Mouse (Mus musculus) T-helper 2 cell (primary cell): ENCODE results near the gene Prcd.
"Not testable (repeated sequence)": the region's sequence is repeated elsewhere in the genome, so short reads cannot be mapped to it uniquely, and the experiment has no call there.

Source experiments
- in situ Hi-C: fragments of 300-600 bp; cut with MboI, MseI; formaldehyde crosslinking; loops from one replicate; pipeline ENCODE4 v1.15.1; 2025; ENCODE audit warnings: high pct_unique_total_duplicates

The Prcd gene

DNA sequence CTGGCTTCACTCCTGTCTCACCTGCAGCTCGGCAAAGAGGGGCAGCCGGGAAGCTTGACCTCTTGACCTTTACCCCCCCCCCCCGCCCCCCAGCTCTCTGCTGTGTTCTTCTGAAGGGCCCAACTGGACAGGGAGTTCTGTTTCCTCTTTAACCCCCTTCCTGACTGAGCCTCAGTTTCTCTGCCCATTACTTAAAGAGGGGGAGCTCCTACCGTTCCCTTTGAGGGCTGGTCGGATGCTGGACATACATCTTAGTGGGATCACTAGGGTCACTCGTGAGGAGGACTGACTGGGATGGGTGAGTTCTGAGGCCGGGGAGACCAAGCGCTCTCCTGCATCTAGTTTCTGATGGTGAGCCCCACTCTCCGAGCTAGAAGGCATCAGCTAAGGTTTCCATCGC is at the start of gene Prcd:
Gene Prcd (plus strand): TSS at position 301 of the 400 bp plus-strand sequence.
- in situ Hi-C loops = loop anchor here (5.0 kb wide), 1 partner anchor 51 kb away; no protein-coding TSS in a partner anchor

GRCm38 (mm10) chr11:116604097-116604496 is 49.2 kb upstream of the Prcd start:
- in situ Hi-C loops = loop anchor here (5.0 kb wide), 1 partner anchor 48 kb away; the partner anchor contains the start of genes Cygb and Prcd

GRCm38 (mm10) chr11:116607717-116608116 is 45.6 kb upstream of the Prcd start:
- in situ Hi-C loops = no loop called here

DNA sequence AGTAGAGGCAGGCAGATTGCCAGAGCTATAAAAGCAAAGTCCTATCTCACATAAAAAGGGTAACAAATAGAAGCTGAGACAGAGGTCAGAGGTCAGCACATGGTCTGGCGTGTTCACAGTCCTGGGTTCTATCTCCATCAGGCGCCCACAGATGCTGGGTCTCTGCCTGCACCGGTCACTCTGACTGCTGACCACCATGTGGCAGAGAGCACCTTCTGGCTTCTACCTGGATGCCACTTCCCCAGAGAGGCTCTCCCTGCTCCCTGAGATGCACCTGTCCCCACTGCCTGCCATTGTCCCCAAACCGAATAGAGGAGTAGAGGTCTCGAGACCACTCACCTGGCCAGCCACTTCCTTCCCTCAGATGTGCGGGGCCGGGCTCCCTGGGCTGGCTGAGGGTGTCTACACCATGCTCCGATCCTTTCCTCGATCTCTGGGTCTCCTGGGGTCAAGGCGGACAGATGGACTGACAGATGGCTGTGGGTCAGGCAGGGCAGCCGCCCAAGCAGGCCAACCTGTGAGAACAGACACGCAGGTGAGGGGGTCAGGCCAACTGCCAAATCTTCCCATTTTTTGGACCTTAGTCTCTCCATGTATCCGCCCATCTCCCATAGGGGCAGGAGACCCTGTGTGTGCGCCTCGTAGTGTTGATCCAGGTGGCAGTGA is 43.2 kb upstream of the Prcd start:
- in situ Hi-C loops = no loop called here

GRCm38 (mm10) chr11:116611168-116611567 is 42.2 kb upstream of the Prcd start:
- in situ Hi-C loops = not testable (repeated sequence)

DNA sequence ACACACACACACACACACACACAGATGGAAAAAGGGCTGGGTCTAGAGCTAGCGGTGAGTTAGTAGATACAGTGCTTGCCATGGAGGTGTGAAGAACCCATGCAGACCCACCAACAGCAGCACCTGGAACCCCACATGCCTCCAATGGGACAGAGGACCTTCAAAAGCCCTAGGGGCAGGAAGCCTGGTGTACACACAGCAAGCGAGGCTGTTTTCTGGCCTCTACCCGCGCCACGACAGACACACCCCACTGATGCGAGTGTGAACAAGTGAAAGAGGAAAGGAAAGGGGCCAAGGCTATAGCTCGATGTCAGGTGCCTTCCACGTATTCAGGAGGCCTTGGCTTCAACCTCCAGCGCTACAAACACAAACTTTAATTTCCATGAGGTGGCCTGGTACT is 41.5 kb upstream of the Prcd start:
- in situ Hi-C loops = no loop called here

- in situ Hi-C loops = no loop called here
Observed at GRCm38 (mm10) chr11:116612554-116612953, 40.8 kb upstream of the Prcd start.

GRCm38 (mm10) chr11:116613234-116613633 is 40.1 kb upstream of the Prcd start:
- in situ Hi-C loops = no loop called here

GRCm38 (mm10) chr11:116615735-116616437 is 37.4 kb upstream of the Prcd start:
- in situ Hi-C loops = no loop called here

DNA sequence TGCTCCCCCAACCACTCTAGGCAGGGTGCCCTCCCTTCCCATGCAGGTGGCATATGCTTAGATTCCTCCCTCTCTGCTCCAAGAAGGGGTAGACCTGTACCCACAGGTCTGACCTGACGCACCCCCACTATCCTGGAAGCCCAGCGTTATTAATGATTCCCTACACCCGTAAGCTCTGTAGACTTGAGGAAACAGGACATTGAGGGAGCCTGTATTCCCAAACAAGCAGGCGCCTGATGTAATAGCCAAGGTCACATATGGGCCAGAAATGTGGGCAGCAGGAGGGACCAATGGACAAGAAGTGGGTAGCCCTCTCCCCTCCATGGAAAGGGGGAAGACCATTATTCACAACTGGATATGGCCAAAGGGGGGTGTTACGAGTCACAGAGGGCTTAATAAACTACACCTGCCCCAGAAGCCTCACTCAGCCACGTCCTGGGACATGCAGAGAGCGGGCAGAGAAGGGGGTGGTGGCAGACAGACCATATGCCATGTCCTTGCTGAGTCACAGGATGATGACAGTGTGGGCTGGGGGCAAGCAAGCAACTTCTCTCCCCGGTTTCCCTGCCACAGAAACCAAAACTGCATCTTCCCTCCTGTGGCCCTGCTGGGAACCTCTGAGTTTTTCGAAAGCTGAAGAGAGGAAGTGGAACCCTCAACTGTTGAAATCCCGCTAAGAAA is 36.8 kb upstream of the Prcd start:
- in situ Hi-C loops = no loop called here

- in situ Hi-C loops = no loop called here
Observed at GRCm38 (mm10) chr11:116617641-116618040, 35.7 kb upstream of the Prcd start.

GRCm38 (mm10) chr11:116618666-116619065 is 34.7 kb upstream of the Prcd start:
- in situ Hi-C loops = no loop called here

DNA sequence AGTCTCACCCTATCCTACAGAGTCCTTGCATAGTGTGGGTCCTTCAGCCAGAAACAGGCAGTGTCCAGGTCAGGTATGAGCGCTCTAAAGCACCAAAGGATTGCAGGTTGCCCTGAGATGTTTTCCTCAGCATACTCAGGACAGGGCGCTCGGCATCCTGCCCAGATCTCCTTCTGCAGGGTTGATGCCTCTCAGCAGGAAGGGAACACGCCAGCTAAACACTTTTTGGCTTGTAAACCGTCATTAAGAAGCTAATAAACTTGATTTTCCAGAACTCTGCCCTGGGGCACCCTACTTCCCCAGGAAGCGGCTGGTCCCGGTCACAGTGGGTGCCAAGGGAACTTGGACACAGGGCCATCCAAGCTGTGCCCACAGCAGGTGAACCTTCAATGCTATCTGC is 34.2 kb upstream of the Prcd start:
- in situ Hi-C loops = no loop called here

GRCm38 (mm10) chr11:116619561-116619960 is 33.8 kb upstream of the Prcd start:
- in situ Hi-C loops = no loop called here

DNA sequence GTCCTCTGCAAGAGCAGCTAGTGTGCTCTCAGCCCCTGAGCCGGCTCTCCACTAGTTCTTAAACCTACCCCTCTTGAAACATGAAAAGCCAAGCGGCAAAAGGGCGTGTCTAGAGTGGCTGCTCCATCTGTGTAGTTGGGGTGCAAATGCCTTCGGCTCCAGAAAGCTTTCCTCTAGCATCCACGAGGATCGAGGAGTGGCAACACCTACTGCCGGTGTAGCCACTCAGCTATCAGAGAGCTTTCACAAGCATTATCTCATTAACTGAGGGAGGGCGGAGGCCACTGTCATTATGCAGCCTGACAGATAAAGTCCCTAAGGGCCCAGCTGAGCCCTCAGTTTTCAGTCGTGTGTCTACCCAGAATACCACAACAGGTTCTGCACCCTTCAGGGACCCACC is 33.3 kb upstream of the Prcd start:
- in situ Hi-C loops = loop anchor here (5.0 kb wide), 1 partner anchor 33 kb away; the partner anchor contains the start of gene Aanat

DNA sequence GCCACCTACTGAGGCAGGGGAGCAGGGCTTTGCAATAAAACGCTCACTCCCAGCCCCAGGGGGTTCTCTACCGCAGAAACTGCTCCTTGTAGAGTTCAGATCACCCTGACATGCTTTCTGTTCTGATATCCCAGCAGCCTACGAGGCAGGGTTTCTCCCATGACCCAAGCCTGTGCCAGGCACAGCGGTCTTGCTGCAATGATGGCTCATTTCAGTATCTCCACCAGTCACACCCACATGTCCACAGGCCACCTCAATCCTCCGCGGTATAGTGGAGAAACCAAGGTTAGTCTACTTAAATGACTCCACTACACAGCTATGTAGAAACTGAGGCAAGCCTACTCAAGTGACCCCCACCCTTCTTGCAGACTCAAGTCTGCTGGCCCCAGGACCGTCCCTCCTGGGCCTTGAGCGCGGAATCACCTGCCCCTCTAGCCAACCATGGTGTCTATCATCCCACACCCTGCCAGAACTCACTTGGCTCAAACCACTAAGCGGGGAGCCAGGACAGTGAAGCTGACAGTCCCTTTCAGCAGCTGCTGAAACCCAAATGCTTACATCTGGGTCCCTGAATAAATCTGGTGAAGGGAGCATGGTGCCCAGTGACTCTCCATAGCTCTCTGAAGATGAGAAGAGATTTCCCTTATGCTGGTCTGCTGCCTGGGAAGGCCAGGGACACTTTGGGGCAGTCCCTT is 32.6 kb upstream of the Prcd start:
- in situ Hi-C loops = loop anchor here (5.0 kb wide), 1 partner anchor 33 kb away; the partner anchor contains the start of gene Aanat

DNA sequence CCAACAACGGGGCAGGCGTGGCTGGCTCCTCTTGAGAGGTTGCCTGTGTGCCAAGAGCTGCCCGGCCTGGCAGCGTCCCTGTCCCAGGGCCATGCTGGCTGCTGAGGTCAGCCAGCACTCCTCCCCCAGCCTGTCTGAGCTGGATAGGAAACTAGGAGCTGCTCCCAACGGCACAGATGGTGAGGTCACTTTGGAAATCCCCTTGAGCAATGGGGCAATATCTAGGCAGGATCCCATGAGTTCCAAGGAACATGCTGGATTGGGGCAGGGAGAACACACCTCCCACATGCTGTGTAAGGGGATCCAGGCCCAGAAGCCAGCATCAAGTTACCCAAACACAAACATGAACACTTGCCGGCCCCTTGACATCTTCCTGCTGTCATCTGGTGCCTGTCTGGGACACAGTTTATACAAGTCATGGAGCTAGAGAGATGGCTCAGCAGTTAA is 32.1 kb upstream of the Prcd start:
- in situ Hi-C loops = loop anchor here (5.0 kb wide), 1 partner anchor 34 kb away; the partner anchor contains the start of gene Aanat

- in situ Hi-C loops = loop anchor here (5.0 kb wide), 1 partner anchor 36 kb away; the partner anchor contains the start of gene Aanat
Observed at GRCm38 (mm10) chr11:116623281-116624124, 29.8 kb upstream of the Prcd start.

- in situ Hi-C loops = loop anchor here (5.0 kb wide), 1 partner anchor 37 kb away; the partner anchor contains the start of gene Aanat
Observed at GRCm38 (mm10) chr11:116624131-116624832, 29.1 kb upstream of the Prcd start.
